Mouse (Mus musculus) MEL (cell line): ENCODE measurements around the gene Rps10. TPM values are rescaled to one million over a fixed set of nuclear protein-coding genes. Genes with fewer than 3 reads are reported as not detected.

Source experiments
- DNase-seq: peaks from one replicate; pipeline ENCODE4 v3.0.0; 2011; ENCODE audit warnings: low read depth, low spot score
- H3K27ac ChIP-seq: 2 replicates; pipeline ENCODE4 v1.5.1; 2012; ENCODE audit warnings: low read depth, mild to moderate bottlenecking, control low read depth, low read length, moderate library complexity; ENCODE audit not compliant: control insufficient read depth
- H3K27me3 ChIP-seq, 2 experiments: fragments of 150-350 bp in 1 of 2; sonication (generic) in 1 of 2; 2 replicates each; pipeline ENCODE4 v1.6.1; 2012; ENCODE audit warnings: low read length in 2 of 2, mild to moderate bottlenecking in 2 of 2, improper control_type of control experiment in 1 of 2, moderate library complexity in 1 of 2; ENCODE audit not compliant: insufficient read depth in 2 of 2, control insufficient read depth in 1 of 2
- H3K36me3 ChIP-seq, 2 experiments: 2 replicates each; pipeline ENCODE4 v1.6.1; 2012 to 2014; ENCODE audit warnings: low read length in 2 of 2, improper control_type of control experiment in 1 of 2, inconsistent platforms in 1 of 2, mild to moderate bottlenecking in 1 of 2; ENCODE audit not compliant: insufficient read depth in 2 of 2, control insufficient read depth in 1 of 2
- H3K4me1 ChIP-seq, 2 experiments: fragments of 150-350 bp in 1 of 2; sonication (generic) in 1 of 2; 2 replicates each; pipeline ENCODE4 v1.6.1; 2012; ENCODE audit warnings: low read length in 2 of 2, improper control_type of control experiment in 1 of 2, mild to moderate bottlenecking in 1 of 2; ENCODE audit not compliant: insufficient read depth in 2 of 2, control insufficient read depth in 1 of 2
- H3K4me3 ChIP-seq, 2 experiments: fragments of 150-350 bp in 1 of 2; sonication (generic) in 1 of 2; 2 replicates each; pipeline ENCODE4 v1.5.1; 2012; ENCODE audit warnings: low read depth in 2 of 2, low read length in 2 of 2, mild to moderate bottlenecking in 2 of 2, moderate library complexity in 2 of 2, control low read depth in 1 of 2, improper control_type of control experiment in 1 of 2; ENCODE audit not compliant: control insufficient read depth in 1 of 2, insufficient read depth in 1 of 2
- H3K79me2 ChIP-seq: 2 replicates; pipeline ENCODE4 v1.6.1; 2012; ENCODE audit warnings: mild to moderate bottlenecking, low read length, moderate library complexity; ENCODE audit not compliant: control insufficient read depth, poor library complexity, insufficient read depth
- H3K9ac ChIP-seq: 2 replicates; pipeline ENCODE4 v1.6.1; 2012; ENCODE audit warnings: low read depth, mild to moderate bottlenecking, control low read depth, low read length, moderate library complexity; ENCODE audit not compliant: control insufficient read depth, poor library complexity, severe bottlenecking
- H3K9me3 ChIP-seq: fragments of 150-350 bp; sonication (generic); replicated peaks from 2 replicates; pipeline ENCODE4 v1.6.1; 2012; ENCODE audit warnings: mild to moderate bottlenecking, low read length, improper control_type of control experiment, moderate library complexity; ENCODE audit not compliant: insufficient read depth
- BHLHE40 ChIP-seq: IDR thresholded peaks from 2 replicates; pipeline ENCODE4 v1.6.1; 2012; ENCODE audit warnings: low read depth, mild to moderate bottlenecking, inconsistent platforms, low read length, improper control_type of control experiment, borderline replicate concordance
- E2F4 ChIP-seq: IDR thresholded peaks from 2 replicates; pipeline ENCODE4 v1.6.1; 2011; ENCODE audit warnings: low read depth, low read length, improper control_type of control experiment, borderline replicate concordance
- EP300 ChIP-seq, 2 experiments: IDR thresholded peaks; 2 replicates each; pipeline ENCODE4 v1.6.1; 2011; ENCODE audit warnings: improper control_type of control experiment in 2 of 2, low read length in 2 of 2, low read depth in 1 of 2, mild to moderate bottlenecking in 1 of 2
- ETS1 ChIP-seq: IDR thresholded peaks from 2 replicates; pipeline ENCODE4 v1.6.1; 2012; ENCODE audit warnings: low read depth, mild to moderate bottlenecking, inconsistent platforms, low read length, improper control_type of control experiment, moderate library complexity
- GATA1 ChIP-seq: IDR thresholded peaks from 2 replicates; pipeline ENCODE4 v1.6.1; 2011; ENCODE audit warnings: low read depth, low read length, improper control_type of control experiment
- JUND ChIP-seq: IDR thresholded peaks from 2 replicates; pipeline ENCODE4 v1.6.1; 2011; ENCODE audit warnings: low read depth, mild to moderate bottlenecking, improper control_type of control experiment, low read length
- KAT2A ChIP-seq: conservative IDR thresholded peaks from 2 replicates; pipeline ENCODE4 v1.6.1; 2012; ENCODE audit warnings: low read depth, low read length, improper control_type of control experiment, inconsistent platforms
- MAFK ChIP-seq: IDR thresholded peaks from 2 replicates; pipeline ENCODE4 v1.6.1; 2011; ENCODE audit warnings: low read depth, mild to moderate bottlenecking, low read length, improper control_type of control experiment, borderline replicate concordance
- MAZ ChIP-seq: IDR thresholded peaks from 2 replicates; pipeline ENCODE4 v1.6.1; 2012; ENCODE audit warnings: low read depth, mild to moderate bottlenecking, inconsistent platforms, low read length, improper control_type of control experiment
- MEF2A ChIP-seq: IDR thresholded peaks from 2 replicates; pipeline ENCODE4 v1.6.1; 2014; ENCODE audit warnings: low read depth, mild to moderate bottlenecking, inconsistent platforms, low read length, improper control_type of control experiment; ENCODE audit not compliant: poor library complexity, insufficient replicate concordance, severe bottlenecking; ENCODE audit errors: extremely low read depth
- NELFE ChIP-seq: IDR thresholded peaks from 2 replicates; pipeline ENCODE4 v1.6.1; 2011; ENCODE audit warnings: low read depth, low read length, improper control_type of control experiment
- NRF1 ChIP-seq: IDR thresholded peaks from 2 replicates; pipeline ENCODE4 v1.6.1; 2014; ENCODE audit warnings: low read depth, mild to moderate bottlenecking, inconsistent platforms, low read length, improper control_type of control experiment, moderate library complexity; ENCODE audit not compliant: poor library complexity, insufficient read depth, severe bottlenecking
- POLR2A ChIP-seq, 2 experiments: IDR thresholded peaks; 2 replicates each; pipeline ENCODE4 v1.6.1; 2011 to 2012; ENCODE audit warnings: low read length in 2 of 2, mild to moderate bottlenecking in 2 of 2, control low read depth in 1 of 2, improper control_type of control experiment in 1 of 2, low read depth in 1 of 2, moderate library complexity in 1 of 2; ENCODE audit not compliant: control insufficient read depth in 1 of 2, insufficient read depth in 1 of 2, poor library complexity in 1 of 2
- SIN3A ChIP-seq: IDR thresholded peaks from 2 replicates; pipeline ENCODE4 v1.6.1; 2012; ENCODE audit warnings: low read length, improper control_type of control experiment, inconsistent platforms
- SMC3 ChIP-seq: IDR thresholded peaks from 2 replicates; pipeline ENCODE4 v1.6.1; 2011; ENCODE audit warnings: low read depth, low read length, improper control_type of control experiment
- TAL1 ChIP-seq: IDR thresholded peaks from 2 replicates; pipeline ENCODE4 v1.6.1; 2012; ENCODE audit warnings: mild to moderate bottlenecking, inconsistent platforms, low read length, moderate library complexity, mixed read lengths
- TBP ChIP-seq: IDR thresholded peaks from 2 replicates; pipeline ENCODE4 v1.8.0; 2011; ENCODE audit warnings: low read depth, low read length, improper control_type of control experiment
- TCF12 ChIP-seq: IDR thresholded peaks from 2 replicates; pipeline ENCODE4 v1.6.1; 2014; ENCODE audit warnings: low read depth, mild to moderate bottlenecking, inconsistent platforms, low read length, improper control_type of control experiment, moderate library complexity
- polyA plus RNA-seq, 2 experiments: library from polyadenylated mRNA; stranded (reverse) in 1 of 2; unstranded in 1 of 2; fragments of >175 nt in 1 of 2; fragments of >200 nt in 1 of 2; gene quantifications; 2 replicates each; pipeline versions ENCODE4 v1.2.1 to v1.2.4; 2012; ENCODE audit warnings: low replicate concordance in 2 of 2, low read depth in 1 of 2; ENCODE audit not compliant: insufficient read length in 2 of 2, insufficient read depth in 1 of 2, missing spikeins in 1 of 2
- total RNA-seq: library from RNA; depleted of rRNA; stranded (reverse); fragments of 300-350 nt; gene quantifications from 2 replicates; pipeline ENCODE4 v1.2.3, GENCODE M21; 2012

The Rps10 gene
- total and polyA plus RNA-seq, 3 experiments = 3,057 to 3,899 (median 3,166) TPM

DNA sequence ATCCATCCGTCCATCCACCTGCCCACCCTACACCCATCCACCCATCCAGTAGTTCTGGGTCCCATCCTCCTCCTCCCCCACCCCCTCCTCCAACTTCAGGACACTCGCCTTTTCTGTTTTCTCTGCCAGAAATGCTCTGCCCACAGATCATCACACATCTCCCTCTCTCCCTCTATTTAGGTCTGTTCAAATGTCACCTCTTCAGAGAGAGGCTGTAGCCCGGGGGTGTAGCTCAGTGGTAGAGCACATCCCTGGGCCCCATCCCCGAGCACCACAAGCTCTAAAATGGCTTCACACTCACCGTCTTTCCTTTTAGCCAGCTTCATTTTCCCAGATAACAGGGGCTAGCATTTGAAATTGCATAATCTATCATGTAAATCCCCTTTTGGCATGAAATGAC, 41.3 kb upstream of the Rps10 start:
- H3K9ac ChIP-seq = no peak overlapping the region
- no peak overlapping the region for H3K4me3 ChIP-seq
- H3K9me3 ChIP-seq = no peaks in the 10 kb centered on the region
- H3K79me2 ChIP-seq = no peaks in the 10 kb centered on the region
- DNase-seq = no peak
- no peaks in the 10 kb centered on the region for H3K4me1 ChIP-seq
- H3K27ac ChIP-seq = no peak overlapping the region
- TF ChIP-seq TAL1 = no peak
- H3K27me3 ChIP-seq = no peaks in the 10 kb centered on the region
- H3K36me3 ChIP-seq = no peaks in the 10 kb centered on the region

DNA sequence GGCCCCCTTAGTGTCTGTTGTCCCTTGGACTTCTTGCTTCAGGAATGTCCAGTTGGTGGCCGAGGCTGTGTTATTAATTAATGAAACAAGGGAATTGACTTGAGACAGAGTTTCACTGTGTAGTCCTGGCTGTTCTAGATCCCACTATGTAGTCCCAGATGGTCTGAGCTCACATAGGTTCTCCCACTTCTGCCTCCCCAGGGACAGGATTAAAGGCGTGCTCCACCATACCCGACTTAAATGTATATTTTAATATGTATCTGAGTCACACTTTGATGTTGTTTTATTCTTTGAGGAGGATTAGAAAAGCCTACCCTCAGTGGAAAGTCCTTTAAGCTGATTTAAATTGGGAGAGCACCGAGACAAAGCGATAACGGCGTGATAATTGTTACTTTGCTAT, 39.8 kb upstream of the Rps10 start:
- H3K4me1 ChIP-seq = no peaks in the 10 kb centered on the region
- H3K9ac ChIP-seq = no peak overlapping the region
- no peaks in the 10 kb centered on the region for H3K79me2 ChIP-seq
- H3K9me3 ChIP-seq = no peaks in the 10 kb centered on the region
- no peak for DNase-seq
- TF ChIP-seq NRF1 = no peak
- TF ChIP-seq NELFE = no peak
- no peak for TF ChIP-seq BHLHE40
- no peak for TF ChIP-seq KAT2A
- TF ChIP-seq POLR2A (IDR thresholded peaks at IDR 0.05; ENCODE audit: control insufficient read depth in 1 of 2, insufficient read depth in 1 of 2, low read depth in 1 of 2, low read length in 2 of 2, poor library complexity in 1 of 2) = no peak
- TF ChIP-seq JUND = no peak
- no peak for TF ChIP-seq SIN3A
- TF ChIP-seq GATA1 = no peak
- no peak for TF ChIP-seq MAFK
- no peak for TF ChIP-seq E2F4
- no peak for TF ChIP-seq EP300 (IDR thresholded peaks at IDR 0.05; ENCODE audit: low read depth in 1 of 2, low read length in 2 of 2)
- no peak for TF ChIP-seq TCF12
- TF ChIP-seq SMC3 = no peak
- TF ChIP-seq MEF2A = no peak
- no peak for TF ChIP-seq TBP
- no peak for TF ChIP-seq ETS1
- no peak for TF ChIP-seq MAZ
- TF ChIP-seq, all 39 proteins: peak for 0
- no peak overlapping the region for H3K27ac ChIP-seq
- H3K4me3 ChIP-seq = no peak overlapping the region
- H3K36me3 ChIP-seq = no peaks in the 10 kb centered on the region
- H3K27me3 ChIP-seq = no peaks in the 10 kb centered on the region
